Mouse (Mus musculus) ES-Bruce4 (cell line): ENCODE results near the gene Ufl1.

Experiments
- CTCF ChIP-seq: IDR thresholded peaks from one replicate; pipeline ENCODE4 v1.8.1; 2011; ENCODE audit warnings: low read depth, low read length
- EP300 ChIP-seq: IDR thresholded peaks from 2 replicates; pipeline ENCODE4 v1.6.1; 2011; ENCODE audit warnings: low read depth, low read length; ENCODE audit not compliant: insufficient read depth
- POLR2A ChIP-seq: IDR thresholded peaks from one replicate; pipeline ENCODE4 v1.8.1; 2011; ENCODE audit warnings: low read length; ENCODE audit not compliant: insufficient read depth

DNA sequence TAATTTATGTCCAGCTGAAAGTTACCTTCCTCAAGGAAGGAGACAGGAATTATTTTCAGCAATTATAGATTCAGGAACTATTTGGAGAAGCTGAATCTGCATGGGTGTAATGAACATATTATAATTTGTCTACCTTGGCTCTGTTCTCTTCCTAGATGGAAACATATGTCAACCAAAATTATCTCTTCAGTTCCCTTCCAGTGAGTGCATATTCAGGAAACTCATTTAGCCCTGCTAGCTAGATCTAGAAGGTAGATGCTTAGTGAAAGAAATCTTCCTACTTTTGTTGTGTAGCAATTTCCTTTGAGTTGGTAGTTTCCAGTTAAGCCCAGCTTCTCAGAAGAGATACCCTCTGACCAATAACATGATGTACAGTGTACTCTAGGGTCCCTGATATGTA lies 59.7 kb downstream of the Ufl1 start:
- TF ChIP-seq POLR2A (no peak), CTCF (no peak), EP300 (no peak)
